Mouse (Mus musculus) brain, embryonic 14.5 days (tissue): ENCODE measurements around the gene Tox2.

Source experiments
- CTCF ChIP-seq: fragments of 200-500 bp; IDR thresholded peaks from 2 replicates; pipeline ENCODE4 v1.5.1; 2012; ENCODE audit warnings: inconsistent platforms, mild to moderate bottlenecking, moderate library complexity, borderline replicate concordance; ENCODE audit not compliant: insufficient read depth, insufficient read length; ENCODE audit errors: extremely low read depth
- POLR2A ChIP-seq: fragments of 200-500 bp; IDR thresholded peaks from 2 replicates; pipeline ENCODE4 v1.6.1; 2012; ENCODE audit warnings: mild to moderate bottlenecking, inconsistent platforms, borderline replicate concordance; ENCODE audit not compliant: poor library complexity, insufficient read depth, insufficient read length, severe bottlenecking; ENCODE audit errors: extremely low read depth

- no peak for TF ChIP-seq CTCF
- no peak for TF ChIP-seq POLR2A
These were observed 158.1 kb downstream of the Tox2 start for GRCm38 (mm10) chr2:163360858-163361623.
